Mouse (Mus musculus): ENCODE results near the gene Lgals3bp. TPM values are rescaled to one million over a fixed set of nuclear protein-coding genes. Genes with fewer than 3 reads are reported as not detected.

Lgals3bp gene
- polyA plus RNA-seq, 1 experiment from 2014 or later, result 8.1 TPM

DNA sequence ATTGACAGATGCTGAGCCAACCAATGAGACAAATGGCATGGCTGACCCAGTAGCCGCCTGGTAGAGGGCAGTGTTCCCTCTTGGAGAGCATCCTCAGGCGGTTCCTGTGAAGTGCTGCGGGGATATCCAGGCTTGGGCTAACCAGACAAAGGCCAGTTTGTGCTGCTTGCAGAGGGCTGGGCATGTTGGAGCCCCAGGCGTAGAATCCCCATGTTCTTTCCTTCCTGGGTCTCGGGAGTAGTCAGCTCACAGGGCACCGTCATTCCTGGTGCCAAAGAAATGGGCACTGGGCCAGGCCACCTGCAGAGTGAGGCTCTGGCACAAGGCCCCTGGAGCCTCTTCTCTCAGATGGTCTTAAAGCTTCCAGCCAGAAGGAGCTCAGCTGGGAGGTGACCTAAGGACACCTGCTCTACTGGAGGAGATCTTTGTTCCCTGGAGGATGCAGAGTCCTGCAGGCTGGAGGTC lies 34.6 kb upstream of the Lgals3bp start:
- peaks cover 30% of the 10 kb centered on the region for H3K4me1 ChIP-seq (ENCODE audit: control insufficient read depth, insufficient read depth, low read depth, low read length)
- 22% methylated on average over 6 of the region's 6 CpGs for WGBS
- H3K9ac ChIP-seq (ENCODE audit: low read depth, low read length), result no peak overlapping the region
- H3K36me3 ChIP-seq (ENCODE audit: control insufficient read depth, insufficient read depth, low read length), result no peaks in the 10 kb centered on the region
- H3K4me3 ChIP-seq (ENCODE audit: low read length), result no peak overlapping the region
- H3K9me3 ChIP-seq (ENCODE audit: control insufficient read depth, low read length), result no peaks in the 10 kb centered on the region
- no peaks in the 10 kb centered on the region for H3K27me3 ChIP-seq (replicated peaks; ENCODE audit: control insufficient read depth, insufficient read depth, low read length)
- ATAC-seq, result peak; percentile 81
- H3K27ac ChIP-seq (ENCODE audit: low read depth, low read length), result peak overlapping the region; percentile 56; the same call in 1 of the 2 replicates
- no peak overlapping the region for H3K4me2 ChIP-seq (ENCODE audit: low read length)

DNA sequence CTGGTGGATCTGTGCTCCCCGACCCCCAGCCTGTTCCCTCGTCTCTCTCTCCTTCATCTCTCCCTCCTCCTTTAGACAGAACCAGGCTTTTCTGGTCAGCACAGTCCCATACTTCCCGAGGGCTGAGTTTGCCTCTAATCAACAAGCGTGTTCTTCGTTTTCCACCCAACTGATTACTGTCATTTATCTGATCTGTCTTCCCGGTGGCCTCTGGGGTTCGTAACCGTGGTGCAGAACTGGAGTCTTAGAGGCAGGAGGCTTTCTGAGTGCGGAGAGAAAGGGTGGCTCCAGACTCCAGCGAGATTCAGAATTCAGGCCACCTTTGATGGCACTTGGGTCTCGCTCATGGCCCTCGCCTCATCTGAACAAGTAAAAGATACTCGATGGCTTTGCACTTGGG lies 32.2 kb upstream of the Lgals3bp start:
- H3K9ac ChIP-seq (ENCODE audit: low read depth, low read length), result peak overlapping the region; percentile 18; the same call in 1 of the 2 replicates
- no peaks in the 10 kb centered on the region for H3K36me3 ChIP-seq (ENCODE audit: control insufficient read depth, insufficient read depth, low read length)
- no peaks in the 10 kb centered on the region for H3K9me3 ChIP-seq (ENCODE audit: control insufficient read depth, low read length)
- peak overlapping the region; percentile 39 for H3K27ac ChIP-seq (ENCODE audit: low read depth, low read length)
- peaks cover 32% of the 10 kb centered on the region for H3K4me1 ChIP-seq (ENCODE audit: control insufficient read depth, insufficient read depth, low read depth, low read length)
- 46% methylated on average over 13 of the region's 13 CpGs for WGBS
- H3K27me3 ChIP-seq (replicated peaks; ENCODE audit: control insufficient read depth, insufficient read depth, low read length), result no peaks in the 10 kb centered on the region
- ATAC-seq, result no peak
- H3K4me2 ChIP-seq (ENCODE audit: low read length), result peak overlapping the region; percentile 41
- H3K4me3 ChIP-seq (ENCODE audit: low read length), result no peak overlapping the region; the same call in 1 of the 2 replicates

DNA sequence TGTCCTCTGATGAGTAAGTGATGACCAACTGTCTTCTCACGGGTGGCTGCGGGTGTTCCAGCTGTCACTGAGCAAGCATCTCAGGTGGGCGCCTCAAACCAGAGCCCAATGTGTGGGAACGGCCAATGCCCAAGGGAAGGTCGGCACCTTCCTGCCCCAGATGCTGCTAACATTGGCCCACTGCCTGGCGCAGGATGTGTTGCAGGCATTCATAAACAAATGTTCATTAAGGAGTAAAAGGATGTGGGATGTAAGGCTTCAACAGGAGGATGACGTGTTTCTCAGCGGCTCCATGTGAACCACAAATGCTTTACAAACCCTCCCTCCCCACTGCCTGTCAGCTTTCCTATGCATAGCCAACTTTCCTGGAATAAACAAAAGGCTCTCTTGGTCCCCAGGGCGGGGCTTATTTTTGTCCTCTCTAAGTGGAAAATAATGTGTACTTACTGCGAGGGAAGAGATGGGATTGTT lies 31.5 kb upstream of the Lgals3bp start:
- Histone ChIP-seq H3K4me3 (ENCODE audit: low read length) (no peak overlapping the region), H3K27ac (ENCODE audit: low read depth, low read length) (no peak overlapping the region), H3K36me3 (ENCODE audit: control insufficient read depth, insufficient read depth, low read length) (no peaks in the 10 kb centered on the region), H3K27me3 (replicated peaks; ENCODE audit: control insufficient read depth, insufficient read depth, low read length) (no peaks in the 10 kb centered on the region), H3K9ac (ENCODE audit: low read depth, low read length) (peak overlapping the region; percentile 18; the same call in 1 of the 2 replicates), H3K4me2 (ENCODE audit: low read length) (peak overlapping the region; percentile 41), H3K4me1 (ENCODE audit: control insufficient read depth, insufficient read depth, low read depth, low read length) (peaks cover 31% of the 10 kb centered on the region), H3K9me3 (ENCODE audit: control insufficient read depth, low read length) (no peaks in the 10 kb centered on the region)
- ATAC-seq, result no peak
- WGBS, result 59% methylated on average over 10 of the region's 10 CpGs

DNA sequence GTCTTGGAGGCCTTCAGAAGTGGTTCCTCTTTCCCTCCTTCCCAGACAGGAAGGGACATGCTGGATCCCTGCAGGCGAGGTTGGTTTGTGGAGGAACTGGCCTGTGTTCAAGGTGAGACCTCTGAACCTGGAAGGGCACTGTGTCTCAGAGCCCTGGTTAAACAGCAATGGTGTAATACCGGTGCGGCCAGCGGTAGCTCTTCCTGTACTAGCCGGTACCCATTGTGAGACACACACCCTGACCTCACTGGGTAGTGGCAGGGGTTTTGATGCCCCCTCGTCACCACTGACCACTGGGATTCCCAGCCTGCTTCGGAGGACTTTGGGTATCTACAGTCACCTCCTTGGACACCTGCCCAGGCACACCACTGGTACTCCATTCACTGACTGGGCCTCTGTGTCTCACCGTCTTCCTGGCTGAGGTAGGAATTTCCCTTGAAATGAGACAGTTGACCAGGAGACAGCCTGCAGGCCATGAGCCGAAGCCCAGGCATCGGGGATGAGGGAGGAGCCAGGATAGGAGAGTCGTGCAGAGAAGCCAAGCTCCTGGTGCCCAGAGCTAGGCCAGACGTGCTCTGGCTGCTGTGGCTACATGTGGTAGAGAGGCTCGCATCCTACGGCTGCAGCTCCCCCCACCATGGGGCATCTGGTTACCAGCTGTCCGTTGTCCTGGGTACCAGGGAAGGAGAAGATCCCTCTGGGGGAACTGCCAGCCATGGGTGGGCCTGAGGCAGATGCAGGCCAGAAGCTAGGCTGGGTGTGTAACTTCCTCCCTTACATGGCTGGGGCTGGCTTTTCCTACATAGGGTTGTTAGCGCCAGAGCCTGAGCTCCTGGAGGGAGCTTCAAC lies 29.4 kb upstream of the Lgals3bp start:
- Histone ChIP-seq H3K9ac (ENCODE audit: low read depth, low read length) (no peak overlapping the region), H3K27ac (ENCODE audit: low read depth, low read length) (no peak overlapping the region), H3K9me3 (ENCODE audit: control insufficient read depth, low read length) (no peaks in the 10 kb centered on the region), H3K4me3 (ENCODE audit: low read length) (no peak overlapping the region), H3K36me3 (ENCODE audit: control insufficient read depth, insufficient read depth, low read length) (no peaks in the 10 kb centered on the region), H3K27me3 (replicated peaks; ENCODE audit: control insufficient read depth, insufficient read depth, low read length) (no peaks in the 10 kb centered on the region), H3K4me2 (ENCODE audit: low read length) (no peak overlapping the region), H3K4me1 (ENCODE audit: control insufficient read depth, insufficient read depth, low read depth, low read length) (peaks cover 28% of the 10 kb centered on the region)
- 74% methylated on average over 16 of the region's 16 CpGs for WGBS
- no peak for ATAC-seq

DNA sequence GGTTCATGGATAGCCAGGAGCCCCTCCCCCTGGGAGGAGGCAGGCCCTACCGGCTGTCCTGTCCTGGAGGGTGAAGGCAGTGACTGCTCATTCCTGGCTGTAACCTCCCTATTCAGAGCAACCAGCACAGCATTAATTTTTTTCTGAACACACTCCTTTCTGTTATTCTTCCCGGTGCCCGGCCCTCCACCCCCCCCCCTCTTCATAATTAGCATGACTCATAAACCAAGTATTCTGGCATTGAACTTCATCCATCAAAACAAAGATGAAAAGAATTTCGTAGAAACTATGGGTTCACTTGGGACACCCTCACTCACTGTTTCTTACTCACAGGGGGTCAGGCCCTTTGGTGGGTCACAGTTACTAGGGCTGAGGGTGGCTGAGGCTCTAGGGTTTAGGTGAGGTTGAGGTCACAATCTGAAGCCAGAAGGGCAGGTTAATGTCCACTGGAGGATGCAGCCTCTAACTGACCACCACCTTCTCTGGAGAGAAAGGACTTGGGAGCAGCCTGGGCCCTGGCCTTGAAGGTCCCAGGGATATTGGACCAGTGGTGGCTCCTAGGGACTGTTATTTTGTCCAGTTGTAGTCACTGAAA lies 28.5 kb upstream of the Lgals3bp start:
- no peaks in the 10 kb centered on the region for H3K27me3 ChIP-seq (replicated peaks; ENCODE audit: control insufficient read depth, insufficient read depth, low read length)
- no peak overlapping the region for H3K27ac ChIP-seq (ENCODE audit: low read depth, low read length)
- no peaks in the 10 kb centered on the region for H3K36me3 ChIP-seq (ENCODE audit: control insufficient read depth, insufficient read depth, low read length)
- no peak for ATAC-seq
- 30% methylated on average over 4 of the region's 4 CpGs for WGBS
- no peaks in the 10 kb centered on the region for H3K9me3 ChIP-seq (ENCODE audit: control insufficient read depth, low read length)
- H3K4me1 ChIP-seq (ENCODE audit: control insufficient read depth, insufficient read depth, low read depth, low read length), result peaks cover 27% of the 10 kb centered on the region
- peak overlapping the region; percentile 27; the same call in 1 of the 2 replicates for H3K4me2 ChIP-seq (ENCODE audit: low read length)
- no peak overlapping the region for H3K9ac ChIP-seq (ENCODE audit: low read depth, low read length)
- H3K4me3 ChIP-seq (ENCODE audit: low read length), result no peak overlapping the region

DNA sequence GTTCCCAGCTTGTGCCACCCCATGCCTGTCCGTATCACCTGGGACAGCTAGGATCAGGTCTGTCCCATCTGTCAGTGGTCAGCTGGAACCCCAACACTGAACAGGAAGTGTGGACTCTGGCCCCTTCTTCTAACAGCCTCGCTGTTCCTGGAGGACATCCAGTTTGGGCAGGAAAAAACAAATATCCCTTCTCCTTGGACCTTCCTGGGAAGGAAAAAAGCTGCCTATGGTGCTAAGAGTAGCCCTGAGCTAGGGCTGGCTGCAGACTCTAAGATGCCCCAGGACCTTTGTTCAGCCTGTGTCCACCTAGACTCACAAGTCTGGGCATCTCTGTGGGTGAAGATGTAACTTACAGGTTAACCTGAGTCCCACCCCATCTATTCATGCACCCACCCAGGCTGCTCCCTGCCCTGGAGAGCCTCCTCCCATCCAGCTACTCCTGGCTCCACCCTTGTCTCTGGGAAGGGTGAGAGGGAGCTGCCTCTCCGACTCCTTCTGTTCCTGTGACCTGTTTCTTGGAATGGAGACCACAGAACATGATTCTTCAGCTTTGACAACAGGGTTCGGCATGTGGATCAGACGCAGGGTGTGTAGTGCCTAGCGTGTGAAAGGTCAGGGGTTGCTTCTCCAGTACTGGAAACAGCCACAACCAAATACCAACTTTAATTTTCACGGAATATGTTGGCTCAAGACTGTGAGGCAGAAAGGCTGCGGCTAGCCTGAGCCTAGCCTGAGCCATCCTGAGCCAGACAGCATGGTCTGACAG lies 27.2 kb upstream of the Lgals3bp start:
- peak overlapping the region; percentile 46 for H3K4me2 ChIP-seq (ENCODE audit: low read length)
- WGBS, result 63% methylated on average over 8 of the region's 8 CpGs
- no peaks in the 10 kb centered on the region for H3K36me3 ChIP-seq (ENCODE audit: control insufficient read depth, insufficient read depth, low read length)
- H3K27me3 ChIP-seq (replicated peaks; ENCODE audit: control insufficient read depth, insufficient read depth, low read length), result no peaks in the 10 kb centered on the region
- H3K27ac ChIP-seq (ENCODE audit: low read depth, low read length), result 0 out of 2 replicates have a peak overlapping the region, but pooled peaks have one; percentile 36
- peak overlapping the region; percentile 30 for H3K4me3 ChIP-seq (ENCODE audit: low read length)
- no peaks in the 10 kb centered on the region for H3K9me3 ChIP-seq (ENCODE audit: control insufficient read depth, low read length)
- peaks cover 27% of the 10 kb centered on the region for H3K4me1 ChIP-seq (ENCODE audit: control insufficient read depth, insufficient read depth, low read depth, low read length)
- peak overlapping the region; percentile 25 for H3K9ac ChIP-seq (ENCODE audit: low read depth, low read length)
- ATAC-seq, result no peak

DNA sequence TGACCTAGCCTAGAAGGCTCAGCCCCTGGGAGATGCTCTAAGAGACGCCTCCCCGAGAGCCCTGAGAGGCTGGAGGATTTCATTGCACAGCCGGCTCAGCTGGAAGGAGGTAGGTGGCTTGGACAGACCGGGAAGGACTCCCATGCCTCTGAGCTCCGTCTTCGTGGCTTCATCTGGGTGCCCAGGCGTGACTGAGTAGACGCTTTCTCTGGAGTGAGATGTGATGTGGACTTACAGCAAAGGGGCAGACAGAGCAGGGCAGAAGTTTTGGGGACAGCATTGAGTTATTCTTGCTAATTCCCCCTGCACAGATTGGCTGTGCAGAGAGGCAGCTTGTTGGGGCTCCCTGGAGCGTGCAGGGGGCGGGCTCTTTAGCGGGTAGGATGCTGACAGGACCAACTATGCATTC lies 26.6 kb upstream of the Lgals3bp start:
- Histone ChIP-seq H3K4me1 (ENCODE audit: control insufficient read depth, insufficient read depth, low read depth, low read length) (peaks cover 28% of the 10 kb centered on the region), H3K27me3 (replicated peaks; ENCODE audit: control insufficient read depth, insufficient read depth, low read length) (no peaks in the 10 kb centered on the region), H3K4me2 (ENCODE audit: low read length) (peak overlapping the region; percentile 46), H3K9me3 (ENCODE audit: control insufficient read depth, low read length) (no peaks in the 10 kb centered on the region), H3K4me3 (ENCODE audit: low read length) (peak overlapping the region; percentile 30), H3K36me3 (ENCODE audit: control insufficient read depth, insufficient read depth, low read length) (no peaks in the 10 kb centered on the region), H3K27ac (ENCODE audit: low read depth, low read length) (peak overlapping the region; percentile 36; the same call in 1 of the 2 replicates), H3K9ac (ENCODE audit: low read depth, low read length) (peak overlapping the region; percentile 20)
- ATAC-seq, result no peak
- WGBS, result 11% methylated on average over 11 of the region's 11 CpGs

DNA sequence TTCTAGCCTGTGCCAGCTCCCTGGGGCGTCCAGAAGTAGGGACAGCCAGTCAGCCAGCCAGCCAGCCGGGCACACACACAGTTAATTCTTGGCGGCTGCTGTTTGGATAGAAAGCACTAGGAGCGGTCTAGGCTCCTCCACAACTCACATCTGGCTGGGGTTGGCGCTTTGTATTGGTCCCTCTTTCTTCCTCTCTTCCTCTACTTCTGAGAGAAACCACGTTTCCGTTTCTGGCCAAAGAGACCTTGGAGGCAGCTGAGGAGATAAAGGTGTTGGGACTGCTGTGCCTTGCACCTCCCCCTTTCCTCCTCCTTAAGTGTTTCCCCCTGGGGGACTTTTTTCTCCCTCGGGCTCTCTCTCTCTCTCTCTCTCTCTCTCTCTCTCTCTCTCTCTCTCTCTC lies 26.1 kb upstream of the Lgals3bp start, which contains the start of gene C1qtnf1:
Gene C1qtnf1, plus strand, starts transcription at position 218 of the 400 bp plus-strand sequence.
- Histone ChIP-seq H3K4me1 (ENCODE audit: control insufficient read depth, insufficient read depth, low read depth, low read length) (peaks cover 30% of the 10 kb centered on the region), H3K9me3 (ENCODE audit: control insufficient read depth, low read length) (no peaks in the 10 kb centered on the region), H3K36me3 (ENCODE audit: control insufficient read depth, insufficient read depth, low read length) (no peaks in the 10 kb centered on the region), H3K9ac (ENCODE audit: low read depth, low read length) (peak within 1 kb of the TSS; percentile 25), H3K4me2 (ENCODE audit: low read length) (peak within 1 kb of the TSS; percentile 46), H3K27me3 (replicated peaks; ENCODE audit: control insufficient read depth, insufficient read depth, low read length) (no peaks in the 10 kb centered on the region), H3K4me3 (ENCODE audit: low read length) (peak within 1 kb of the TSS; percentile 30), H3K27ac (ENCODE audit: low read depth, low read length) (peak within 1 kb of the TSS; percentile 36; the same call in 1 of the 2 replicates)
- 0% methylated on average over 8 of the region's 8 CpGs for WGBS
- no peak for ATAC-seq
